Mouse (Mus musculus) cerebellum, postnatal 14 days (tissue): Measurements from ENCODE around the gene Supt4a.
A peak's percentile ranks its signal among the peaks of the same experiment; 100 is the strongest.

Source experiments
- DNase-seq, 2 experiments: peaks; one replicate each; pipeline ENCODE4 v3.0.0; 2021; ENCODE audit warnings: mixed read lengths in 2 of 2

The Supt4a gene

DNA sequence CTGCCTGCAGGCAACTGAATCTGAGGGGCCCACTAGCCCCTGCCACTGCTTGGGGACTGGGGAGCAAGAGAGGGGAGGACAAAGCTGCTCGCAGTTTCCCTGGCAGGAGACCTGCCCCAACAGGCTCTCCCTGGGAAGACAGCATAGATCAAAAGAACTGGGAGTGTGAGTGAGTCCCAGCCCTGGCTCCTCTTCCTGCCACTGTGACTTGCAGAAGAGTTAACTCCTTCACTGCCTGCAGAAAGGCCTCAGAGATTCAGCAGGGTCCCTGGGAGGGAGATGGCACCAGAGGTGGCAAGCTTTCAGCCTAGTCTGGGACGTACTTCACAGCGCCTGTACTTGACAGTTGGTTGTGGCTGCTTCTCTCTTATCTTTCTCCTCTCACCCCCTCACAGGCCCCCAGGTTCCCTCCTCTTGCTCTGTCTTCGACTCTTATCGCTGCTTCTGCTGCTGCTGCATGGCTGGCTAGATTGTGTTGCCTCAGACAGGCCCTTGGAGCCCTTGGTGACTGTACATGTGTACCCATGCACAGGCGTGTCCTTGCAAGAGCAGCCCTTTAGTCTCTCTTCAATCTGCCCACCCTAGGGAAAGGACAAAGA lies 11.3 kb upstream of the Supt4a start:
- no peak for DNase-seq

DNA sequence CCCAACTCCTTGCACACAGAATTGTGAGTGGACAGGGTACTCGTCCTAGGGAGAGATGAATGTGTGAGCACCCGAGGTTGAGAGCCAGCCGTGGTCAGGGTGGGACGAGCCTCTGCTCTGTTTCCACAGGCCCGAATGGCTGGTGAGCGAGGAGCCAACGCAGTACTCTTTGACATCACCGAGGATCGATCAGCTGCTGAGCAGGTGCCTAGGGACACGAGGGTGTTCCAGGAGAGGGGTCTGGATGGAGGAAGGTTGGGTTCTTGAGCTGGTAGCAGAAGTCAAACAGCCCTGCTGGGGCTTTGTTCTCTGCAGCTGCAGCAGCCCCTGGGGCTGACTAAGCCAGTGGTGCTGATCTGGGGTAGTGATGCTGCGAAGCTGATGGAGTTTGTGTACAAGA lies 10.3 kb upstream of the Supt4a start:
- no peak for DNase-seq

GRCm38 (mm10) chr11:87727471-87727870 lies 9.9 kb upstream of the Supt4a start:
- no peak for DNase-seq

DNA sequence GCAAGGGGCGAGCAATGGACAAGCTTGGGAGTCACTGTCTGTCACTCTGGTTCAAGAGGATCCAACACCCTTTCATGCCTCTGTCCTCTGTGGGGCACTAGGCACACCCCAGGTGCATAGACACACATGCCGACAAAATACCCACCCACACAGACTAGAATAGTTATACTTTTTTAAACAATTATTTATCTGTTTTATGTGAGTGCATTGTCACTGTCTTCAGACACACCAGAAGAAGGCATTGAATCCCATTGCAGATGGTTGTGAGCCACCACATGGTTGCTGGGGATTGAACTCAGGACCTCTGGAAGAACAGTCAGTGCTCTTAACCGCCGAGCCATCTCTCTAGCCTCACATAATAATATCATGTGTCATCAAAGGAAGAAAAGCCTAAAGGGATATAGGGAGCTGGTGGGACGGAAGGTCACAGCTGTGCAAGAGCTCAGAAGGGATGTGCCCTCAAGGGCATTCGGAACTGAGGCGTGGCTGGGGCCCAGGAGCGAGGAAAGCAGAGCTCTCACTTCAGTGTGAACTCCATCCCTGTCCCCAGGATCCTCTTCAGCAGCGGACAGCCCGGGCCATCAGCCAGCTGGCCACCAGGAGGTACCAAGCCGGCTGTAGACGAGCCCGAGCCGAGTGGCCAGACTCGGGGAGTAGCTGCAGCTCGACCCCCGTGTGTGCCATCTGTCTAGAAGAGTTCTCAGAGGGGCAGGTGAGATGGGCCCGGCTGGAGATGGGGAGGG lies 8.3 kb upstream of the Supt4a start:
- DNase-seq, result peak; percentile 53 to 64

GRCm38 (mm10) chr11:87729593-87730185 lies 7.7 kb upstream of the Supt4a start:
- DNase-seq, result no peak

GRCm38 (mm10) chr11:87730652-87731310 lies 6.6 kb upstream of the Supt4a start:
- DNase-seq, result no peak

DNA sequence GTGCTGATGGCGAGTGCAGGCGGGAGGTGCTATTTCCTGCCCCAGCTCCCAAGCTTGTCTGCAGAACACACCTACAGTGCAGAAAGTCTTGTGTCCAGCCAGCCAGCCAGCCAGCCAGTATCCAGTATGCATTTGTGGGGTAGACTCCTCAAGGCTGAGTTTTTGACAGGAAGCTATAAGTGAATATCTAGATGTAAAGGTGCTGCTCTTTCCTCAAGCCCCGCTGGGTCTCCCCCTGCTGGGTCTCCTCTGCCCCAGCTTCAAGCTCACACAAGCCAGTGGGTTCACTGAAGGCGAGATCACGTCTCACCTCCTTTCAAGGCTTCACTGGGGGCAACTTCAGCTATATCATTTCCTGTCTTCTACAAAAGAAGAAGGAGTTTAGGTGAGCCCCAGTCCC lies 3.0 kb upstream of the Supt4a start:
- DNase-seq, result no peak

DNA sequence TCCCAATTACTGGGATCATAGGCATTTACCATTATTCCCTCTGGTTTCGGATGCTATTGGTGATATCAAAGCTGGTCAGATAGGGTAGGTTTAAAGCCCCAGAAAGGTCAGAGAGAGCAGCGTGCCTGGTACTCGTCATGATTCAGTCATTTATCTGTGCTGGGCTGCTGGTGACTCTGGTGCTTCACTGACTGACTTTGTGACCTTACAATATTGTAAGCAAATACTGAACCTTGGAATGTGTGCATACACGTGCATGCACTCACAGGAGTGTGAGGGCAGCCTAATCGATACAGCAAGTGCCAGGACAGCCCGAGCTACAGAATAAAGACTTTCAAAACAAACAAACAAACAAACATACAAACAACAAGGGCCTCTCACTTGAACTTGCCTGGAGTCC lies 1.7 kb upstream of the Supt4a start:
- DNase-seq, result no peak

- peak; percentile 60 to 62 for DNase-seq
These were observed 661 bp upstream of the Supt4a start for GRCm38 (mm10) chr11:87736647-87737134.

- no peak for DNase-seq
These were observed 6.3 kb downstream of the Supt4a start for GRCm38 (mm10) chr11:87743691-87744090.

DNA sequence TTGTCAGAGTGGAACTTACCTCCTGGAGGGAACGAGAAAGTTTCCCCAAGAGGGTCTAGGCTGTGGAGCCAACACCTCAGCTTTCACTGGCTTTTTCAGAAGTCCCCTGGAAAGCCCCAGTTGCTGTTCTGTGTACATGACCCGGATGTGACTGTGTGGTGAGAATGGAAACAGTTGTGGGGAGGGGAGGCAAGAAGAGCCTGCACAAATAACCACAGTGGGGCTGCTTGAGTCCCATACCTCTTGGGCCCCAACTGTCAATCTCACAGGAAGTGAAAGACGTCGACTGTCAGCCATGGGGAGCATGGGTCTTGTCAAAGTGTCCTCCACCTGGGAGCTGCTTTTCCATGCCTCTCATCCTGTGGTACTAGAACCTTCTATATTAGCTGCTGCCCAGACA lies 7.6 kb downstream of the Supt4a start:
- DNase-seq, result no peak

DNA sequence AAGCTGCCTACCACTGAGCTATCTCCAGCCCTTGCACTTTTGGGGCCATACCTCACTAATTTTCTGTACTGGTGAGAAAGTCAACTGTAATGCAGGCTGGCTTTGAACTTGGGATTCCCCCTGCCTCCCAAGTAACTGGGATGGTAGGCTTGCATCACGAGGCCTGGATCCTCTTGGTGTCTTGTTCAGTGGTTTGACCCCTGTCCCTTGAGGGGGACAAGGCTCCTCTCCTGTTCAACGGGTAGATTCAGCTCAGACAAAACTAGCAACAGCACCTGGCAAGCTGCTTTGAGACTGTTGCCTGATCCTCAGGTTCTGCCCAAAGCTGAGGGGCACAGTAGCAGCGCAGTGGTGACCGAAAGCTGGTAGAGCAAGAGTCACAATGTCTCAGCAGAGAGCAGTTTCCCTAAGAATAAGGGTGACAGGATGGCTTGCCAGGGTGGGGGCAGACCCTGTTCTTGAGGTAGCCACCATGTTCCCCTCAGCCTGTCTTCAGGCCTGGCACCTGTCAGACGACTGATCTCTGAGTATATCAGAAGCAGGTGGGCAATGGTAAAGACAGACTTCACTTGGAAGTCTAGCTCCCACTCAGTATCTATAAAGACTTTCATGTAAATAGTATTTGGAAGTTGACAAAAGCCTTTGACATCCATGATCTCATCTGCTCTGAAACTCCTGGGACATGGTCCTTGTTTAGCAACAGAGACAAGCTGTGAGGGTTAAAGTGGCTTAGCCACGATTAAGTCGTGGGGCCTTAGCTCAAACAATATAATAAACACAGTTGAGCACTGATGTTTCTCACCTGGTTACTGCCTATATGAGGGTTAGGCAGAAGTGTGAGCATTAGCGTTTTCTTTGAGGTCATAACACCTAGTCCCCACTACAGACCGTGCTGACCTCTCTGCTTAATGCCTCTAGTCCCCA lies 8.5 kb downstream of the Supt4a start:
- DNase-seq, result no peak

DNA sequence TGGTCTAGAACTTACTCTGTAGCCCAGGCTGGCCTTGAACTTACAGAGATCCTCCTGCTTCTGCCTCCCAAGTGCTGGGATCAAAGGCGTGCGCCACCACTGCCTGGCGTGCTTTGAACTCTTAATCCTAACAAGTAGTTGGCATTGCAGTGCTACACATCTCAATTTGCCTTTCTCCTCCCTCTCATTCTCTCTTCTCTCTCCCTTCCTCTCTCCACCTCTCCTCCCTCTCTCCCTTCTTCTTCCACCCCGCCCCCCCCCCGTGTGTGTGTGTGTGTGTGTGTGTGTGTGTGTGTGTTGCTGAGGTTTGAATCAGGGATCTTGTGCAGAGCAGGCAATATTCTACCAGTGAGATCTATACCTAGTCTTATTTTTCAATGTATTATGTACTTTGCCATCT lies 10.0 kb downstream of the Supt4a start:
- no peak for DNase-seq

DNA sequence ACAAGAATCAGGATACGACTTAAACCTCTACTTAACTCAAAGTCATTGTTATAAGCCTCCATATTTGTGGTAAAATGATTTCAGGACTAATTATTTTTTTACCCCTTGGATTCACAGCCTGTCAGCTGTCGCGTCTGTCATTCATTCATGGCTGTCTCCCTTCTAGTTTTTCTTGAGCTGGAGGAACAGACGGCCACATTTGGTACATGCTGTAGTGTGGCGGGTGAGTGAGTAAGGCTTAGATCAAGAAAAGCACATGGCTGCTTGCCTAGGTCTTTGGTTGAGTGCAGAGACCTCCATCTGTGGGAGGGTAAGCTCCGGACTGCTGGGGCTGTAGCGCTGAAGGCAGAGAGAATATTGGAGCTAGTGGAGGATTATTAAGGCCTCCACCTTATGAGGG lies 10.4 kb downstream of the Supt4a start:
- DNase-seq, result no peak

GRCm38 (mm10) chr11:87748132-87749119 lies 11.1 kb downstream of the Supt4a start:
- DNase-seq, result no peak

DNA sequence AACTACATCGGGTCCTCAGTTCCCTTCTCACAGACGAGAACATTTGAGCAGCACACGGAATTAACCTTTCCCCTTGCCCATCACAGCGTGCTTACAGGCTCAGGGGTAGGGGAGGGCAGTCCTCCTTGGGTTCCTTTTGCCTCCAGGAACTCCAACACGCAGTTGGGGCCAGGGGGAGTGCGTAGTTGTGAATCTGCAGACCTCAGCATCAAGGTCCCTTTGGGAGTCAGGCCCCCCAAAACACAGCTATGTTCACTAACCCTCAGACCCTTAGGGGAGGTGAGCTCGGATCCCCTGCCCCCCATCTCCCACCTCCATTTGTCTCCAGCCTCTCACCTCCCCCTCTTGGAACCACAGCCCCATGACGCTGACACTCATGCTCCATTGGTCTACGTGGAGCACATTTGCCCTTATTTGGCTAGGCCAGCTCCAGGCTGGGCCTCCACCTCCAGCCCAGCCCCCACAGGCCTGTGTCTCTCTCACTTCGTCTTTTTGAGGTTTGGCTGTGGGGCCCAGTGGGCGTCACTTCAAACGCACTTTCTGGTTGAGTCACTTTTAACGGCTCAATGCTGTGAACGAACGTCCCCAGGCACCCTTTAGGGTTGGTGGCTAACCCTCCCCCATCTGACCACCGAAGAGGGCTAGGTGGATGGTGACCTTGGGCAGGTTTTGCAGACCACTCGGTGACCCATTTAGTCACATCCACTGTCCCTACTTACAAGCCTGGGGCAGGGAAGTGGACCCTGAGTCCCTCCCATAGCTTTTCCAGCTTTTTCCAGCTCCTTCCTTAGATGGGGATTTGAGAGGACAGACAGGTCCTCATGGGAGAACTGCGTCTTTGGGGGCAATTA lies 12.1 kb downstream of the Supt4a start:
- no peak for DNase-seq

- DNase-seq, result no peak
These were observed 12.7 kb downstream of the Supt4a start for GRCm38 (mm10) chr11:87750043-87750421.

GRCm38 (mm10) chr11:87750521-87750920 lies 13.2 kb downstream of the Supt4a start:
- no peak for DNase-seq

GRCm38 (mm10) chr11:87751031-87751430 lies 13.7 kb downstream of the Supt4a start:
- no peak for DNase-seq

- no peak for DNase-seq
These were observed 14.2 kb downstream of the Supt4a start for GRCm38 (mm10) chr11:87751491-87751966.
